Mouse (Mus musculus): Measurements from ENCODE around the gene Grhl1.
"Not testable (repeated sequence)": the region's sequence is repeated elsewhere in the genome, so short reads cannot be mapped to it uniquely, and the experiment has no call there.

Gene Grhl1

DNA sequence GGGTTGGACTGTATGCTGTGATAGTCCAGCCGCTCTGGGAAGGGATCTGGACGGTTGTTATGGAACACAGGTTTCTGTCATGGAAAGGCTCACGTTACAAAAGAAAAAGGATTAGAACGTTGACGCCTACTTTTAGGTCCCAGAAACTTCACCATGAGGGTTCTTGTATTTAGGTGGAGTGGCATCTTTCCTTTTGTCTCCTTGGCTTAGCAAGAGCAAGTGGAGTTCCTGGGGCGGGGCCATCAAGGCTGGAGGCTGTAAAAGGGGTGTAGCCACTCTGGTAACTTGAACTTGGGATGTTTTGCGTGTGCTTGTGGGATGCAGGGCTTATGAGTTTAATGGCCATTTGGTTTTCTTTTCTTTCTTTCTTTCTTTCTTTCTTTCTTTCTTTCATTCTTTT is 18.3 kb downstream of the Grhl1 start:
- DNase-seq (ENCODE audit: extremely low spot score, low read depth, low spot score) = no peak

DNA sequence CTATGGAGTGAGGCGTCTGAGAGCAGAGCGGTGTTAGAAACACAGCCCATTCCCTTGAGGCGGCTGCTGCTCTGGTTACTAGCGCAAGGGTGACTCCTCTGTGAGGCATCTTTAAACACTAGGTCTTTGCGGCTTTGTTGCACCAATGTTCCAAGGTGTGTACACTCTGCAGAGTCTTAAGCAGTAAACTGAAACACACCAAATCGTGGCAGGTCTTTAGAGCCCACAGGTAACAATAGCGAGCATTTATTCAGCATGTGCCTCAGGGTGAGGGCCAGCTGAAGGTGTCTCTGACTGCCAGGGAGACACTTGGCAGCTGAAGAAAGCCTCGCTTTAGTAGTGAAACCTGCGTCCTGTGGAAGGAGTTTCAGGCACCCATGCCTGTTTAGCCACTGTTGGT is 20.0 kb downstream of the Grhl1 start:
- DNase-seq (ENCODE audit: extremely low spot score, low read depth, low spot score) = no peak

GRCm38 (mm10) chr12:24592956-24593672 is 21.0 kb downstream of the Grhl1 start:
- no peak for DNase-seq (ENCODE audit: extremely low spot score, low read depth, low spot score)

GRCm38 (mm10) chr12:24597376-24597775 is 25.3 kb downstream of the Grhl1 start:
- DNase-seq (ENCODE audit: extremely low spot score, low read depth, low spot score) = no peak

- no peak for DNase-seq (ENCODE audit: extremely low spot score, low read depth, low spot score)
Measured at GRCm38 (mm10) chr12:24599366-24599895, 27.3 kb downstream of the Grhl1 start.

DNA sequence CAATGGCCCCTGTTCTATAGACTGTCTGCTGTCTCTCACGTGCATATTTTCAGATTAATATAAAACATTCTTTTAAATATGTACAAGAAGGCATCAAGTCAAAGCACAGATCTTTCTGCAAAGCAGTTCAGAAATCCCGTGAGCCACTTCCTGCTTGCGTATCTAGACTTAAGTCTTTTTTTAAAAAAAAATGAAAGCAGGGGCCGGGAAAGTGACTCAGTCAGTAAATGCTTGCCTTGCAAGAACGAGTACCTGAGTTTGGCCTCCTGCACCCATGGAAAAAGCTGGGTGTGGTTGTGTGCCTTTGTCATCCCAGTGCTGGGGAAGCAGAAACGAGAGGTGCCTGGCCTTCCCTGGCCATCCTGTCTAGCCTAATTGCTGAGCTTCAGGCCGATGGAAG is 28.0 kb downstream of the Grhl1 start:
- no peak for DNase-seq (ENCODE audit: extremely low spot score, low read depth, low spot score)

GRCm38 (mm10) chr12:24600806-24601205 is 28.7 kb downstream of the Grhl1 start:
- DNase-seq (ENCODE audit: extremely low spot score, low read depth, low spot score) = peak; percentile 66

GRCm38 (mm10) chr12:24603266-24603665 is 31.2 kb downstream of the Grhl1 start:
- peak; percentile 30 for DNase-seq (ENCODE audit: extremely low spot score, low read depth, low spot score)

DNA sequence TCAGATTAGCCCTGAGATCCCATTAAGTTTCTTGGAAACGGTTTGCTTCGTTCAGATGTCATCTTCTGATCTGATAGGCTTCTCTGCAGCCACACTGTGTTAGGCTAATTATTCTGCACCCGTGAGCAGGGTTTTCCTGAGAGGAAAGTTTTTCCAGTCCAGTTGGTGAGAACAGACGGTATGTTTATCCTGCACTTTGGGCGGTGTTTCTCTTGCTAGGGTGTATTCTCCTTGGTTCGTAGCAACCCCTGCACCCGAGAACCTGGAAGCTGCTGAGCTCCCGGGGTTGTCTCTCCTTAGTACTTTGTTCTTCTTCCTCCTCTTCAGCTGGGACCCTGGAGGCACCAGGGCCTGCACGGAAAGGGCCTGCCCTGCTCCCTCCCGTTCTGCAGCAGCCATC is 34.1 kb downstream of the Grhl1 start:
- DNase-seq (ENCODE audit: extremely low spot score, low read depth, low spot score) = no peak

DNA sequence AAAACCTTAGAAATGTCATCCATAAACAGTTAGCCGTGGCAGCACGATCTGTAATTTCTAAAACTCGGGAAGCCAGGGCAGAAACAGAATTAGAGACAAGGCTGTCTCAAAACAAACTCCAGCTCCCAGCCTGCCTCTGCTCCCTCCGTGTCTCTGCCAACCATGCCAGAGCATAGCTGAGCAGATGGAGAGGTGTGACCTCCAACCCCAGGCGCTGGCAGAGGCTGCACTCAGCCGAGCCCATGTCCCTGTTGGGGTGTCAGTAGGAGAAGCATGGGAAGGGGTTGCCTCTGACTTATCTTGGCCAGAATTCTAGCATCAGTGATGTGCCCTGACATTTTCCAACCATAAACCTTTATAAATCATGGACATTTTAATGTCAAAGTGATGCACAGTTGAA is 40.5 kb downstream of the Grhl1 start:
- DNase-seq (ENCODE audit: extremely low spot score, low read depth, low spot score) = no peak

- no peak for DNase-seq (ENCODE audit: extremely low spot score, low read depth, low spot score)
Measured at GRCm38 (mm10) chr12:24614452-24615075, 42.5 kb downstream of the Grhl1 start.

DNA sequence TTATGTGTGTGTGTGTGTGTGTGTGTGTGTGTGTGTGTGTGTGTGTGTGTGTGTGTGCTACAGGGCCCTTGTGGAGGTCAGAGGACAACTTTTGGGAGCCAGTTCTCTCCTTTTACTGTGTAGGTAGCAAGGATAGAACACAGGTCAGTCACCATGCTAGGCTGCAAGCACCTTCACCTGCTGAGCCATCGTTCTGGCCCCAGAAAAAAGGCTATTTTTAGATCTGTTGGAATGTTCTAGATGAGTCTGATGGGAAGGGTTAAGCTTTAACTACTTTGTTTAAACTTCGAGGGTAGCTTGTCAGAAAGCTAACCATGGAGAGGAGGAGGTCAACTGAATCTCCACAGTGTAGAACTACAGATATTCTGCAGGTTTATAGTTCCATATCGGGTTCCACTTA is 43.1 kb downstream of the Grhl1 start:
- no peak for DNase-seq (ENCODE audit: extremely low spot score, low read depth, low spot score)

- DNase-seq (ENCODE audit: extremely low spot score, low read depth, low spot score) = no peak
Measured at GRCm38 (mm10) chr12:24619436-24619835, 47.4 kb downstream of the Grhl1 start.

GRCm38 (mm10) chr12:24623486-24624251 is 51.6 kb downstream of the Grhl1 start:
- no peak for DNase-seq (ENCODE audit: extremely low spot score, low read depth, low spot score)

GRCm38 (mm10) chr12:24626401-24626800 is 54.3 kb downstream of the Grhl1 start:
- DNase-seq (ENCODE audit: extremely low spot score, low read depth, low spot score) = no peak

DNA sequence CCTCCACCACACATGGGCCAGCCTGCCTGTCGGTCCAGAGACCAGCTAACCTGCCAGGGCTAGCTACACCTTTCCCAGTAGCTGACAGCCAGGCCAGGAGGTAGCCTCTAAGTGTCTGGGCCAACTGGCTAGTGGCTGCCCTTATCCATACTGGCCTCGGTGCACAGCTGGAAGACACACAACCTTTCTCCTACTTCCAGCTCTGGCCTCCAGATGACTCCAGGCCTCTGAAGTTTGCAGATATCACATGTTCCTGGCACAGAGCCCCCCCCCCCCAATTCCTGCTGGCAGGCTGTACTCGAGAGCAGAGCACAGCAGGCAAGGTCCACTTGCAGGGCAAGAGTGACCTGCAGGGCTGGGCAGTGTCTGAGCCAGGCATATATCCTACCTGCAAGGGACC is 55.1 kb downstream of the Grhl1 start:
- no peak for DNase-seq (ENCODE audit: extremely low spot score, low read depth, low spot score)

DNA sequence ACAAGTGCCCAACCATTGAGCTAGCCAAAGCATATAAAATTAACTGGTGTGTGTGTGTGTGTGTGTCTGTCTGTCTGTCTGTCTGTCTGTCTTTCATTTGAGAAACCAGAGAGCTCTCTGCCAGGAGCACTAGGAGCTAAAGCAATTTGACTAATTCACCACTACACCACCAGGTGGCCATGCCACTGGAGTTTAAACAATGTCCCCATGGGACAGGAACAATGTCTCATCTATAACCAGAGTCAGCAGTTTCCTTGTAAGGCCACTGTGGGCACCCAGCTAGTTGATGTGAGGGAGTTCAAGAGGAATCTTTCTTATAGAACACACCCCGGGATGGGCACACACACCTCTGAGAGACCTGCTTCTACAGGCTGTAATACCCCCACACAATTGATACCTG is 58.1 kb downstream of the Grhl1 start:
- no peak for DNase-seq (ENCODE audit: extremely low spot score, low read depth, low spot score)

- no peak for DNase-seq (ENCODE audit: extremely low spot score, low read depth, low spot score)
Measured at GRCm38 (mm10) chr12:24632404-24632803, 60.3 kb downstream of the Grhl1 start.

DNA sequence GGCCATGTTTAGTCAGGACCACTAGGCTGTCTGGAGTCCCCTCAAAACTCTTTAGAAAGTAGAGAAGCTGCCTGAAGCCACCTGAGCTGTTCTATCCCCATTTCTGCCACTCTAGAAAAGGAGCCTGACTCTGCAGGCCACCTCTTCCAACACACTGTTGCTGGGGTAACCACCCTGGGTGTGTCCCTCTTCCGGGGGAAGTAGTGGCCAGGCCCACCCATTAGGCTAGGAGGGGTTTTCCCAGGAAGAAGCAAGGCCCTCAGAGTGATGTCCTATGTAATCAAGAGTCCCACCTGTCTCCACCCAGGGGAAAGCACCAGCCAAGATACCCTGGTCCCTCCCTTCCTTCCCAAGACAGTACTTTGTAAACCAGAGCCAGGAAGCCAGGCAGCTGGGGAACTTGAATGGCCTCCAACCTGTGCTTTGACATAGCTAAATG is 61.7 kb downstream of the Grhl1 start:
- no peak for DNase-seq (ENCODE audit: extremely low spot score, low read depth, low spot score)

GRCm38 (mm10) chr12:24634212-24634611 is 62.1 kb downstream of the Grhl1 start:
- no peak for DNase-seq (ENCODE audit: extremely low spot score, low read depth, low spot score)

- no peak for DNase-seq (ENCODE audit: extremely low spot score, low read depth, low spot score)
Measured at GRCm38 (mm10) chr12:24634648-24635047, 62.6 kb downstream of the Grhl1 start.

GRCm38 (mm10) chr12:24638787-24639186 is 66.7 kb downstream of the Grhl1 start:
- DNase-seq (ENCODE audit: extremely low spot score, low read depth, low spot score) = not testable (repeated sequence)
